Mouse (Mus musculus): Measurements from ENCODE around the gene Pacrg.

DNA sequence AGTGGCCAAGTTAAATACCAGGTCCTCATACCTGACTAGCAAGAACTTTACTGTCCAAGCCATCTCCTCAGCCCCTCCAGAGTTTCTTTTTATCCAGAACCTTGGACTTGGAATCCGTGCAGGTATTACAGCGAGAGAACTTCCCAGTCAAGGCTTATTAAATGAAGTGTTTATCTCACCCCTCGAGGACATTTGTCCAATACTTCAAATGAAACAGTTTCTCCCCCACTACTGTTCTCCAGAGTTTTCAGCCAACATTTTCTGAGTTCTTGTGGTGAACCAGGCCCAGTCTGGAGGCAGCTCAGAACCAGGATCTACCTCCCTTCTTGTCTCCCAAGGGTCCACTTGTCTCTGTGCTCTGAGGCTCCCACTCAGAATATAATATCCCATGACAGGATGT is 477.0 kb downstream of the Pacrg start:
- TF ChIP-seq CTCF (IDR thresholded peaks at IDR 0.05; ENCODE audit: extremely low read depth, insufficient read depth, low read length) = no peak
- no peak for TF ChIP-seq POLR2A (IDR thresholded peaks at IDR 0.05; ENCODE audit: extremely low read depth, insufficient read depth, low read length)
